Mouse (Mus musculus) cerebral cortex, adult 2 months (tissue): ENCODE data around the gene Slc24a4.

ENCODE experiments used
- WGBS: fragments of 180-500 bp; shearing (Covaris S2); methylation state at CpG from one replicate; pipeline ENCODE4 v1.1.7; 2018; 5-methylcytosine and 5-hydroxymethylcytosine counted together

Gene Slc24a4

DNA sequence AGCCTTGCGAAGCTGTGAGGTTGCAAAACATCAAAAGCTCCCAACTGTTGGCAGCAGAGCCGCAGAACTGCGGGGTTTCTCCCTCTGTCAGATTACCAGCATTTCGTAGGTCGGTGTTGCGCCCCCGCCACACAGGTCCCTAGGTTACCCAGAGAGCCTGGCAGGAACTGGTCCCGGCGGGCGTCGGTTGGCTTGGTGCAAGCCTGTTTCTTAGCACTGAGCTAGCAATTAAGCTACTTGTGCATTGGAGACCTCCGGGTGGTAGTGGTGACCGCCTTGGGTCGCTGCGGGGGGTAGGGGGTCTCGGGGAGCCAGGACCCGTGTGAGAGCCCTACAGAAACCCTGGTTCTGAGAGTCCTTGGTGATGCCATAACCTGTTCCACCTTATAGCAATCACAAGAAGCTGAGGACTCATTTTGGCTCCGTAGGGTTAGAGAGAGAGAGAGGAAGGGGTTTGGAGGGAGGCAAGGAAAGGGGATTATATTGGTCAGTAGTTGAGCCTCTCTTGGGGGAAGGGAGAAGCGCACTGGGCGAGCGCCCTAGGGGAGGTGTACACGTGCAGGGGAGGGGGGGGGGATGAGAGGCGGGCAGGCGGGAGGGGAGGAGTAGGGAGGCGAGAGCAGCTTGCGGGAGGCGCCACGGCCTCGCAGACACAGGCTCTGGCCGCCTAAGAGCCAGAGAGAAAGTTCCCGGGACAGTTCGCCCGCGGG is at the start of gene Slc24a4:
Gene Slc24a4 (plus strand): TSS at position 653 of the 710 bp plus-strand sequence.
- under 1% methylated on average over 31 of the region's 34 CpGs for WGBS

DNA sequence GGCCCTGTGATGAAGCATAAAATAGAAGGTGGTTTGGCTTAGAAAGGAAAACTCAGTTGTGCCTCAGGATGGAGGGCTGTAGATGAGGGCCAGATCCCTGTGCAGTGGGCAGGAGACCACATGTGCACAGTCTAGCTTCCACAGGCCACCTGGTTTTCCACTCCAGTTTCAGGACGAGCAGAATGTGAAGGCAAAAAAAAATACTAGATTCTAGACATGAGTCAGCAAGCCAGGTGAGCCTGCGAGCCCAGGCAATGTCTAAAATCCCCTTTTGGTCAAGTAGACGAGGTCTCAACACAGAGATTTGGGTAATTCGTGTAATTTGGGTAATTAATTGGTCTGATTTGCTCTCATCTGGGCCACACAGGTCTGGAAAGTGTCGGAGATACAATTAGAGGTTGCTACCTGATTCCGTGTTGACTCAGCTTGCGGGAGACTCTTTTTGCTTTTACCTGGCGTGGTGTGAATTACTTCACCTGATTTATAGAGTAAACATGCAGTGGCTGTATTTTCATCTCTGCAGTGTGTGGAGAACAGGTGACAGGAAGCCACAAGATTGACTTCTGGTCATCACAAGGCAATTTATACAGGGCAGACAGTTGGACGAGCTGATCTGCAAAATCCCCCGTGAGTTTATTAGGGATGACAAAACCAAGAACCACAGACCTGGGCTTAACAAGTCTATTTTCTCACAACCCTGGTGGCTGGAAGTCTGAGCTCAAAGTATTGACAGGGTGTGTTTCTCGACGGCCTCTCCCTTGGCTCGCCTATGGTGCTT is 45.7 kb upstream of the Slc24a4 start:
- WGBS: 86% methylated on average over 13 of the region's 13 CpGs

DNA sequence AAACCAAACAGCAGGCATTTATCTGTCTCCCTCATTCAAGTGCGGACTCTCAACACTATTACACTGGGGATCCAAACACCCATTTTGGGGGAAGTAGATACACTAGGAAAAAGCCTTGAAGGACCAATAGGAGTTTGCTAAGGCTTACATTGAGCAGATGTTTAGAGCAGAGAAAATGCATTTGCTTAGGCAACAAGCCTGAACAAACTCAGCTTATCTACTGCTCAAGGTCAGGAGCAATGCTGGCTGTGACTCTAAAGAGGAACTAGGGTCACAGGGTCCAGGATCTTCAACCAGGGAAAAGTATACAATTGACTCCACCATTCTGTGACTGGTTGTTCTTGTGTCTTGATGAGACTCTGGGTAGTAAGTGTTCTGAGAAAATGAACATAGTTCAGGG is 38.0 kb upstream of the Slc24a4 start:
- WGBS: 96% methylated on average over 1 of the region's 1 CpGs

DNA sequence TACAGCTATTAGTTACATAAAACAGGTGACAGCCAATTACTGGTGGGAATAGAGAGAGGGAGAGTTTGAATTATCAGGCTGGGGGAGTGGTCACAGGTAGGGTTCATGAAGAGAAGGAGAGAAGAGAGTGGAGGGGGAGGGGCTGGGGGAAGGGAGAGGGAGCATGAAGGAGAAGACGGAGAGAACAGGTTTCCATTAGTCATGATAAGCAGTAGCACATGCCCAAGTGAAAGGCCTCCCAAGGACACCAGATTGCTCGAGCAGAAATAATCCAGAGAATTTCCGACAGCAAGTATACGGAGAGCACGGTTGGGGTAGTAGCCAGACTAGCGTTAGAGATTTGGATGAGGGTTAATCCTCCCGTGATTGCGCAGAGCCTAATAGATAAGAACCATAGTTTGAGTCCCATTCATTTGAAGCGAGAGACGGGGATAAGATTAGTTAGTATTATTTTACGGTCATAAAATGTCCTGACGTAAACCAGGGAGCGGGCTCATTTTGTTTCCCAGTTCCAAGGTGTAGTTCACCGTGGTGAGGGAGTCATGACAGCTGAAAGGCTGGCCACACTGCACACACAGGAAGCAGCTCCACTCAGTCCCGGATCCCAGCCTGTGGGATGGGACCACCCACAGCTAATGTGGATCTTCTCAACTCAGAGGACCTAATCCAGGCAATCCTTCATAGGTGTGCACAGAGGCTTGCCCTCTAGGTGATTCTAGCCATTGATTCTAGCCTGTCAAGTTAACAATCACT is 36.0 kb upstream of the Slc24a4 start:
- 87% methylated on average over 15 of the region's 15 CpGs for WGBS

DNA sequence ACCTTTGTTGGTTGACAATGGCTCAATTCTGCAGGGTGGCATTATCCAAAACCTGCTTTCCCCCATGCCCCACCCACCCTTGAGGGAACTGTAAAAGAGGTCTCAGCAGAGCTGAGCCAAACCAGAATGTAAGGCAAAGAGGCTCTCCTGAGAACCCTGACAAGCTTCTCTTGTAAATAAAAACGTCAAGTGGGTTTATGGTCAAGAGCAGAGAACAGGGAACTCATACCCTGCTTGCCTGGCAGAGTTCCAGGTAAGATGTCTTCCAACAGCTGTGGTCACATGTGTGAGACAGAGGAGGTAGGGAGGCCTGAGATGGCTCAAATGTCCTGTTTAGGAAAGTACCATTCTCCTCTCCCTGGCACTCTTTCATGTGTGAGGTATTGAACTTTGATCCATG is 22.5 kb upstream of the Slc24a4 start:
- WGBS: 59% methylated on average over 1 of the region's 1 CpGs

DNA sequence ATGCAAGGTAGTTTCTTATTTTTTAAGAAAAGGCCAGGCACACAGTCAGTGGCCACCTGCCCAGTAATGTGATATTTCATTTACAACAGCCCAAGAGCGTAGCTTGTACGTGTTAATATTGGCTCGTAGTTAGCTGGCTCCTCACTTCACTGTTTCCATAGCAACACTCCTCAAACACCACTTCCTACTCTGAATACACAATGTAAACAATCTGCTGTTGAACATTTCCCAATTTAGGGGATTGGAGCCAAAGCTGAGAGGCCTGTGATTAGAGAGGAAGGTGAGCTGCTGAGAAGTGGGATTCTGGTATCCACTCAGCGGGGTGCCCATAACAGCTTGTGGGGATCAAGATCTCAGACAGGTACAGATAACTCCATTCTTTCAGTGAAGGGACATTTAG is 16.0 kb upstream of the Slc24a4 start:
- 31% methylated on average over 4 of the region's 4 CpGs for WGBS

DNA sequence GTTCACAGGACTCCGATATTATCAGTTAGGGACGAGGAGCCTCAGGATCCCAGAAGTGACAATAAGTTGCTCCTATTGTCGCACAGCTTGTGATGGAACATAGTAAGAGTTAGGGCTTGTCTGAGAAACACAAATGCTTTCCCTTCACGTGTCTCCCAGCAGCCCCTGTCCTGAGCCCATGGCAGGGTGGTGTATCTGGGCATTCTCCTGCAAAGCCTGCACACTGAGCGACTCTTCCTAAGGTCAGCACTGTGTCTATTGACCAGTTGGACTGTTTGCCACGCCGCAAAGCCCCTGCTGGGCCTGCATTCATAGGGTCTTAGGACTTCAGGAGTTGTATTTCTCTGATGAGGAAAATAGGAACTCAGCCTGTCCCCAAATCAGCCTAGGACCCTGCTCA is 15.6 kb upstream of the Slc24a4 start:
- WGBS: 83% methylated on average over 7 of the region's 7 CpGs

DNA sequence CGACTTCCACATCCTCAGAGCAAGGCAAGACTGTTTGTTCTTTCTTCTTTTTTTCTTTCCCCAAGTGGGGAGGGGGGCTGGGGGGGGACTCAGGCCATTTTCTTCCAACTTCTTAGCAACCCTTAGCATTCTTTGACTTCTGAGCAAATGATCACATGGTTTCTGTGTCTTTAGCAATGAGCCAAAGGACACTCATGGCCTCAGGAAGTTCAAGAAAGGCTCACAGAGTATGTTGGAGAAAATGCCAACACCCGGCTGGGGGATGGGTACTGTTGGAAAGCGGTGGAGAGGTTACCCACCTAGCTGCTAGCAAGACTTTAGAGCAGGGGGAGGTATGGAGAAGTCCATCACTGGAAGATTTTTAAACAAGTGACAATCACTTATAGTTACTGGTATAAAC is 15.1 kb upstream of the Slc24a4 start:
- 76% methylated on average over 3 of the region's 3 CpGs for WGBS

DNA sequence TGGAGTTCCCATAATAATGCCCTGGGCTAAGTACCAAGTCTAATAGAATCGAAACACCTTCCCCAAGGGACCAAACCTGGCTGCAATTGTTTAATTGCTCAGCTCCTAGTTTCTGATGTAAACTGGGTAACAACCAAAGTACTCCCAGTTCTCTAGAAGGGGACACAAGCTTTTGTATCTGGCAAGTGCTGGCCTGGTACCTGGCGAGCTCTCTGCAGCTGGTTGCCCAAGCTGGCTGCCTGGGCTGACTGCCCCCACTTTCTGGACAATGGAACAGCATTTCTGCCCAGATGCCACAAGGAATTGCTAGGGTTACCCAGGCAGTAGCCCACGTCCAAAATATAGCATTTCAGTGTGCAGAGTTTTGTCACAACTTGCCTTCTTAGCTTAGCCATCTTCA is 12.0 kb upstream of the Slc24a4 start:
- WGBS: 64% methylated on average over 3 of the region's 3 CpGs

DNA sequence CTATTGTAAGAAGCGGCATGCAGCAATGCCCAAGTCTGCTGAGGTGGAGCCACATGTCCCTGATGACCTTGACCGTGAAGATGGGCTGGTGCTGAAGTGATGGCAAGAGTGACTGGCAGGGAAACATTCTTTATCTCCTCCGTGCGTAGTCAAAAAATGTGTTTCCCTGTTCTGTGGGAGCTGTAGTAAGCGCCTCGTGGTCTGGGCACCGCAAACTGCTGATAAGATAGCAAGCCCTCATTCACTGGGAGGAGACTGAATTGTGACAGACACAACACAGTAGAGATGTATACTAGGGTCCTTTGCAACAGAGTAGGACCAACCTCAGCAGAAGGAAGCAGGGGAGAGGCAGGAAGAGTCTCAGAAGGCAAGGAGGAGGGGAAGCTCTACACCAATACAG is 10.5 kb upstream of the Slc24a4 start:
- 92% methylated on average over 7 of the region's 7 CpGs for WGBS

DNA sequence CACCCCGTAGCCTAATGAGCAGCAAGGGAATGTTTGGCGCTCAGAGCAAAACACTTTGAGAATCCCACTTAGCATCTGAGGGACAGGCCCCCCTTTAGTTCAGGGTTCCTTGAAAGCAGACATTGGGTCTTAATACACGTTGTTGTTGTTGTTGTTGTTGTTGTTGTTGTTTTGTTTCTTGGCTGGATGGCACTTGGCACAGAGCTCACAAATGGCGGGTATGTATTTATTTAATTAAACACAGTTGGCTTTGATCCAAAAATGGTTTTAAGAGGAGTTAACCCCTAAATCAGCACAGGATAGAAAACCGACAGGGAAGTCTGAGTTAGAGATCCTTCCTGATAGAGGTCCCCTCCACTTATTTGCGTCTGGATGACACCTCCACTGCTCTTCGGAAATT is 932 bp upstream of the Slc24a4 start:
- 14% methylated on average over 7 of the region's 7 CpGs for WGBS

DNA sequence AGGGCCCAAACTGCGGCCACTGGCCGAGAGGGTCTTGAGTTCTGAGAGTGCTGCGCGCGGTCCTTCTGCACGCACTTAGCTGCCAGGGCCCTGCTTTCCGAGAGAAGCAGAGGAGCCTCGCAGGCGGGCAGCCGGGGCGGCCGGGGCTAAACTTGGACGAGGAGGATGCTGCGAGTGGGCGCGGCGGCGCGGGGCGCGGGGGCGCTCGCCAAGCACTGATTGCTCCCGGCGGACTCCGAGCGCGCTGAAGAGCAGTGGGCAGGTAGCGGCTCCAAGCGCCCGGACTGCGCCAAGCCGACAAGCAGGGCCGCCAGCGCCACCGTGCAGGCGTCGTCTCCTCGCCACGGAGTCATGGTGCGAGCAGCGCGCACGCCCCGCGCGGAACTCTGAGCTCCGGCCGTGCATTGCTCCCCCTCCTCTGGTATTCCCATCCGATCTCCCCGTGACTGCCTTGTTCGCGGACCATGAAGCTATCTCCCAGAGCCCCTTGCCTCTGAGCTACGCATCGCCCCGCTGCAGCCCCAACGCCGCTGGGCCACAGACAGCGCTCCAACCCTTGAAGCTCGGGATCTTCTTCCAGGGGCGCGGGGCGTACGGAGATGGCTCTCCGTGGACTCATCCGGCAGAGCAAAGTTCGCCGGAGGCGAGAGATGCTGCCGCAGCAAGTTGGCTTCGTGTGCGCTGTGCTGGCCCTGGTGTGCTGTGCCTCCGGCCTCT is 416 bp downstream of the Slc24a4 start:
- WGBS: under 1% methylated on average over 73 of the region's 73 CpGs

DNA sequence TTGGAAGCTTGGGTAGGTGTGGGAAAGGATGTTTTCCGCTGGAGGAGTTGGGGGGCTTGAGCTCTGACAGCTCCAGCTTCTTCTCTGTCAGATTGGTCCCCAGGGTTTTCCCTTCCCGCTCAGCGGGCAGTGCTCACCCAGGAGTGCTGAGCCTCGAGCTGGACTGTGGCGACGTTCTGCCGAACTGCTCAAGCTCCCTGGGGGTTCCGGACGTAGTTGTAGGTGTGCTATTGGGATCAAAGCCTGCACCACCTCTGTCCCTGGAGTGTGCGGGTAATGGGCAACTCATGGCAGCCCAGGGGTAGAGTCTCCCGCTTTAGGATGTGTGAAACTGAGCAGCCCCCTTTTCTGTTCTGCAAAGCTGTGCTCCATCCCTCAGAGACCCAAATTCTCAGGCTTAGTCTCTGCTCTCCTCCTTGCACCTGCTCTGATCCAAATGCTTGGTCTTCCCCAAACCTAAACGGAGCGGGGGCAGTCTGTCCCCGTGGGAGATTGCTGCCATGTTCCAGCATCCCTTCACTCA is 1.0 kb downstream of the Slc24a4 start:
- WGBS: 3% methylated on average over 14 of the region's 14 CpGs

DNA sequence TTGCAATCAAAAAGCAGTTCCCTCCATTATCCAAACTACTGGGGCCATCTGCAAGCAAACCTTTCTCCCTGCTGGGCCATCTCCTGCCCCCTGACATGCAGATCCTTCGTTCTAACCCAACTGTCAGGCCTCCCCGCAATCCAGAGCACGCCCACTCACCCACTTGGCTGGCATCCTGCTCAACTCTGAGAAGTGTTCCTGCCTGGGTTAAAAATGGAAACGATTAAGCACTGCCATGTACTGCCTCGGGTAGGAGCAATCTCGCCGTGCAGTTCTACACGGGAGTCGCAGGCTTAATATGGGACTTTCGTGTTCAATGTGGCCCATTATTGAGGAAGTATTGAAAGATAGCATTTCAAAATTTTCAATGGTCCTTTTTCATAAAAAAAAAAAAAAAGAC is 11.2 kb downstream of the Slc24a4 start:
- 31% methylated on average over 10 of the region's 10 CpGs for WGBS

DNA sequence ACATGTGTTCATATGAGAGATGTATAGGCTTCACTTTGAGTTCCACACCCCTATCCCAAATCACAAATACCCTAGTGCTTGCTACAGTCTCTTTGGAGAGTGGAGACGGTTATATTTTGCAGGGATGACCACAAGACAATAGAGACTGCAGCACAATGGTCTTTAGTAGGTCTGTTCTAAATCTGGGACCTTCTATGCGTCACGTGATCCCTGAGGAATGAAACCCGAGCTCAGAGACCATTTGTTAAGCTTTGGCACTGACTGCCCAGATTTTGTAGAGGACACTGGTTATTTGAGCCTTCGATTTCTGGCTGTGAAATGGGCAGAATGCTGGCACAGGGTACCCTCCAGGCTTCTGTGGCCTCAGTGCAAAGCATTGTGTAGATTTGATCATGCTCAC is 12.8 kb downstream of the Slc24a4 start:
- WGBS: 78% methylated on average over 5 of the region's 5 CpGs

DNA sequence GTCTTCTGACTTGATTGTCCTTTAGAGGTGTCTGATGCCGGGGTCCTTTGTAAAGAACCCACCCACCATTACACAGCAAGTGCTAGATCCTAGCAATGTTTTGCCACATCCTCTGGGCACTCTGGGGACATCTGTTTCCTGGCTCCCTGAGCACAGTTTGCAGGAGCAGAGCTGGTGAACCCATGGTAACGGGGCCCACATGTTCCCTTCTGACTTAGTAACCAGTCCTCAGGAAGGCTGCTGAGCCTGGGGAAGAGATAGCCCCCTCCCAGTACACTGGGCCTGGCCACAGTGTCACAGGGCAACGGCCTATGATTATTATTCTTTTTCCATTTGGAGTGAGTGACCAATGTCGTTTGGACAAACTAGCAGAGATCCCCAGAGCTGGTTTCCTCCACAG is 19.1 kb downstream of the Slc24a4 start:
- WGBS: 63% methylated on average over 4 of the region's 4 CpGs

DNA sequence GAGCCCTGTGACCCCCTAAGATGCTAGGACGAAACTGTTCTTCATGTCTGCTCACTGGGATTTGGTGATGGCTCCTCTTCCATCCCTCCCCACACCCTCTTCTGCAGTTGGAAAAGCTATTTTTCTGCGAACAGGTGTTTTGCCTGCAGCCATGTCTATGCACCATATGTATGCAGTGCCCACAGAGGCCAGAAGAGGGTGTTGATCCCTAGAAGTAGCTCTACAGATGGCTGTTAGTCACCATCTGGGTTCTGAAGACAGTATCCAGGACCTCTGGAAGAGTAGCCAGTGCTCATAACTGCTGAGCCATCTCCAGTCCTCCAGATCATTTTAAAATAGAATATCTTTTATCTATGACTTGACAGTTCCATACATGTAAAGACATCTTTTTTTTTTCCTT is 20.2 kb downstream of the Slc24a4 start:
- 97% methylated on average over 2 of the region's 2 CpGs for WGBS

DNA sequence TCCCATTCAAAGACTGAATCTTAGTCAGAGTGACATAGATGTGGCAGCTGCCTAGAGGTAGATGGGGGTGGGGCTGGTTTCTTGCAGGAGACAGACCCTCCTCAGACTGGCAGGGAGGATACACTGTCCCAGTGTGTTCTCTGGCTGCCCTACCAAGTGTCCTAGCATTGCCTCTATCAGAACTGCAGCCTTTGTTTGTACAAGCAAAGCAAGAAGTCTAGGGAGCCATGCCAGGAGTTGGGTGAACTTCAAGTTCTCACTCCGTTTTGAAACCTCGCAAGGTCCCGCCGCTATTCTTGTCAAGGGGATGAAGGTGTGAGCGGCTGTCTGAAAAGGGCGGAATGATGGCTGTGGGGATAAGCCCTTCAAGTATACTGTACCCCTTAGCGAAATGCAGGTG is 22.7 kb downstream of the Slc24a4 start:
- 78% methylated on average over 7 of the region's 7 CpGs for WGBS

DNA sequence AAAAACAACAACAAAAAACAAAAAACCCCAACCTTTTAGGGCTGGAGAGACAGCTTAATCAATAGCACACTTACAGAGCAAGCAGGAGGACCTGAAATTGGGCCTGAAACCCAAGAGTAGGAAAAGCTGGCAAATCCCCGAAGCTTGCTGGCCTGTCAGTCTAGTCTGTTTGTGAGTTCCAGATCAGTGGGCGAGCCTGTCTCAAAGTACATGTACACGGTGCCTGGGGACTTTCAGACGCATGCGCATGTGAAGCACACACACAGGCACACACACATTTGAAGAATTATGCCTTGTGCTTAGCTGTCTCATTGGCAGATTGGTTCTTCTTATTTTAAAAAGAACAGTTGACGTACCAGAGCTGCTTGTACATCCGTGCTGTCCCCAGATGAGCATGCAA is 25.3 kb downstream of the Slc24a4 start:
- WGBS: 70% methylated on average over 7 of the region's 7 CpGs

DNA sequence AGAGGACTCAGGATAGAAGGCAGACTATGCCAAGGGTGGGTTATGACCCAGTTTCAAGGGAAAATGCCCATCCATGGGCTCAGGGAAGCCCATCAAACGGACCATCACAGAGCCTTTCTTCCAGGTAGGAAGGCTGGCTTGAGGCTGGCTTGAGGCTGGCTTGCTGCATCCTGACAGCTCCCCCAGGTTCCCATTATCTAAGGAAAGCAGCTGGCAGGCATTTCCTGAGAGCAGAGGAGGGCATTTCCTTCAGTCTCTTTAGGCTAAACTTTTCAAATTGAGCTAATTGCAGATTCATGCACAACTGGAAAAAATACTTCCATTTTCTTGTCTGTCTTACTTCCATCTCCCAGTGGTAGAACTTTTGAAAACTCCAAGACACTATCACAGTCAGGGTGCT is 26.3 kb downstream of the Slc24a4 start:
- WGBS: 63% methylated on average over 1 of the region's 1 CpGs

DNA sequence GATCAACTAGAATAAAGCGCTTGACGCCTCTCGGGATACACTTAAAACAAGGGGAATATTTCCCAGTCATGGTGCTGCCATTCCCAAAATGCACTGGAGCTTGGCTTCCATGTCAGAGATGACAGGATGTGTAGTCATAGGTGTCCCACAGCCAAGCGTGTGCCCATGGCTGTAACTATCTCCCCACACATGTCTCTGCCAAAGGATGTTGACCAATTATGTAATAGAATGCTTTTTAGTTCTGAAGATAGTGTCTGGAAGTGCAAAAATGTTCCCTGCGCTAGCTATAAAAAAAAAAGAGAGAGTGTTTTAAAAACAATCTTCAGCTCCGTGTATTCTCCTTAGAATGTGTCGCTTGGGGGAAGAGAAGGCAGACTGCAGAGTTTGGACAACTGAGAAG is 36.1 kb downstream of the Slc24a4 start:
- WGBS: 51% methylated on average over 7 of the region's 7 CpGs
